Mouse (Mus musculus) B cell, adult (primary cell): ENCODE data around the gene Calm5. TPM values are rescaled to one million over a fixed set of nuclear protein-coding genes. Genes with fewer than 3 reads are reported as not detected.

ENCODE experiments used
- total RNA-seq: library from RNA; stranded (reverse); gene quantifications from 4 replicates; pipeline ENCODE4 v1.2.4, GENCODE M21; 2023; ENCODE audit not compliant: inconsistent age

Calm5 gene
- not detected in 4 replicates for total RNA-seq

DNA sequence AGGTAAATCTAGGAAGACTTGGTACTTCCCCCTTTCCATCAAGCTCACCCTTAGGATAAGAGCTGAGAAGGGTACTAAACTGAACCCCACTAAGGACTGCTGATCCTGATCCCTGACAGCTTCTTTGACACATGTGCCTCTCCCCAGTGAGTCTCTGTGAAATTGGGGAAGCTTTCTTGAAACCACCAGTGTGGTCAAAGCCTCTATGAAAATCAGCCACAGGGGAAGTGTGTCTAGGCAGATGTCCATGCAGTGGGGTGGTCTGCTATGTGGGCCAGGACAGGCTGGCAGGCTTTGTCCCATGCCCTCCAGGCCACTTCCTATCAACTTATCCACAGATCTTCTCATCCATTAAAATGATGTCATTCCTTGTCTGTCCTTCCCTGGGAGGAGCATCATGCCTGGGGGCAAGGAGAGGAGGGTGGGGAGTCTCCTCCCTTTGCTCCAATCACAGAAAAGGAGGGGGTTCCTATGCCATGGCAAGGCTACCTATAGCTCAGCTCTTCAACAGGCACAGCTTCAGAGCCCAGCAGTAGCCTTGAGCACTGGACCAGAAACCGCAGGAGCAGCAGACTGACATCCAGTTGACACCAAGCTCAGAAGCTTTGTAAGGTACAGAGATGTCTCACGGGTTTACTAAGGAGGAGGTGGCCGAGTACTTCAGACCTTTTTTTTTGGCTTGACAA is at the start of gene Calm5:
Gene Calm5 (plus strand): TSS at position 526 of the 686 bp plus-strand sequence.

GRCm38 (mm10) chr13:3804186-3804585 is 49.8 kb upstream of the Calm5 start, which contains the start of gene Calml3:
Gene Calml3, minus strand, starts transcription at chr13:3804316.

DNA sequence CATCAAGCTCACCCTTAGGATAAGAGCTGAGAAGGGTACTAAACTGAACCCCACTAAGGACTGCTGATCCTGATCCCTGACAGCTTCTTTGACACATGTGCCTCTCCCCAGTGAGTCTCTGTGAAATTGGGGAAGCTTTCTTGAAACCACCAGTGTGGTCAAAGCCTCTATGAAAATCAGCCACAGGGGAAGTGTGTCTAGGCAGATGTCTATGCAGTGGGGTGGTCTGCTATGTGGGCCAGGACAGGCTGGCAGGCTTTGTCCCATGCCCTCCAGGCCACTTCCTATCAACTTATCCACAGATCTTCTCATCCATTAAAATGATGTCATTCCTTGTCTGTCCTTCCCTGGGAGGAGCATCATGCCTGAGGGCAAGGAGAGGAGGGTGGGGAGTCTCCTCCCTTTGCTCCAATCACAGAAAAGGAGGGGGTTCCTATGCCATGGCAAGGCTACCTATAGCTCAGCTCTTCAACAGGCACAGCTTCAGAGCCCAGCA is 16.6 kb upstream of the Calm5 start, which contains the start of gene Calm4:
Gene Calm4 (plus strand): TSS at position 446 of the 496 bp plus-strand sequence.

Other genes starting within 250 kb of the Calm5 start
- 66.2 to 82.4 TPM (median 78.7 TPM) in 4 replicates for gene Fam208b, start 243.1 kb upstream of the Calm5 start, total RNA-seq
- gene Asb13, start 220.1 kb upstream of the Calm5 start, total RNA-seq, result 31.6 to 38.6 TPM (median 32.6 TPM) in 4 replicates
- gene Calml3, start 49.9 kb upstream of the Calm5 start, total RNA-seq, result not detected in 4 replicates
- gene Calm4, start 16.4 kb upstream of the Calm5 start, total RNA-seq, result not detected in 4 replicates
- 23.3 to 28.0 TPM (median 26.6 TPM) in 4 replicates for gene Net1, start 64.0 kb downstream of the Calm5 start, total RNA-seq
- not detected in 4 replicates for gene Tubal3, start 64.1 kb downstream of the Calm5 start, total RNA-seq
- gene Ucn3, start 91.2 kb downstream of the Calm5 start, total RNA-seq, result not detected in 4 replicates
- not detected in 4 replicates for gene Akr1c14, start 194.8 kb downstream of the Calm5 start, total RNA-seq